Mouse (Mus musculus): ENCODE measurements around the gene Mrpl2.

GRCm38 (mm10) chr17:46628791-46629684 lies 17.0 kb upstream of the Mrpl2 start, which contains the start of gene Ptk7:
- TF ChIP-seq CTCF (IDR thresholded peaks at IDR 0.05; ENCODE audit: low read depth, low read length) (no peak), POLR2A (IDR thresholded peaks at IDR 0.05; ENCODE audit: extremely low read depth, insufficient read depth, low read length) (no peak)

Measured in liver, adult 2 months (tissue).